Mouse (Mus musculus) testis, postnatal 14 days (tissue): ENCODE measurements at regions not wholly inside any gene's neighbourhood (a gene's known extent, or its start where the extent isn't known, plus 50 kb on each side); places are given as distances from the start of the nearest gene placed in this dataset.
"Not testable (repeated sequence)": the region's sequence is repeated elsewhere in the genome, so short reads cannot be mapped to it uniquely, and the experiment has no call there.

Source experiments
- DNase-seq: peaks from one replicate; pipeline ENCODE4 v3.0.0; 2021; ENCODE audit warnings: low spot score

DNA sequence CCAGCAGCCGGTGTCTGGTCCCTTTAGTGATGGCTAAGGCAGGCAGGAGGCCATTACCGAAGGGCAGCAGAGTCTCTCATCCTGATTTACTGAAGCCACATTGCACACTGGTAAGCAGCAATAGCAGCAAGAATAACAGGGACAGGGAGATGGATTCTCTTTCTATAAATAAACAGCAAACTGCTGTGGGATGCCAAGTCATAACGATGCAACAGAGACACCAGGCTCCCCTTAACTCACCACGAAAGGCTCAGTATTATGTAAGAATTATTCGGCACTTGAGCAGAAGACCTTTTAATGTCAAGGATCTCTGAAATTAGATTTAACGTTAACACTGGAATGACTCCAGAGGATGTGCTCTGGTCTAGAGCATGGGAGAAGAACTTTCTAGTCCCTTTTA, 202.1 kb downstream of the Ddx10 start:
- no peak for DNase-seq

DNA sequence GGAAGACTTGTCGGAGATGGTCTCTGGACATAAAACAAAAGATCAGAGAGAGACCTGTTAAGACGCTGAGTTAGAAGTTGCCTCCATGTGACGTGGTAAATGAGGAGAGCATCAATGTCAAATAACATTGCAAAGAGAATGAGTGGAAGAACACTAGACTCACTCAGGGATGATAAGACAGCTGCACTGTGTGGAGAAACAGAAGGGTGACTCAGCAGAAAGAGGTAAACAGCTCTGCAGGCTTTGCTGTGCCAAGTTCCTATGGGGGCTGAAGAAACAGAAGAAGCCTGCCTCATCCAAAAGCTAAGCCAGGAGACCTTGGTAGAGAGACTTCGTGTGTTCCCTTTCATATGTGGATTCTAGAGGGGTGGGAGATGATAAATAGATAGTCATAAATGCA, 214.1 kb downstream of the Ddx10 start:
- no peak for DNase-seq

DNA sequence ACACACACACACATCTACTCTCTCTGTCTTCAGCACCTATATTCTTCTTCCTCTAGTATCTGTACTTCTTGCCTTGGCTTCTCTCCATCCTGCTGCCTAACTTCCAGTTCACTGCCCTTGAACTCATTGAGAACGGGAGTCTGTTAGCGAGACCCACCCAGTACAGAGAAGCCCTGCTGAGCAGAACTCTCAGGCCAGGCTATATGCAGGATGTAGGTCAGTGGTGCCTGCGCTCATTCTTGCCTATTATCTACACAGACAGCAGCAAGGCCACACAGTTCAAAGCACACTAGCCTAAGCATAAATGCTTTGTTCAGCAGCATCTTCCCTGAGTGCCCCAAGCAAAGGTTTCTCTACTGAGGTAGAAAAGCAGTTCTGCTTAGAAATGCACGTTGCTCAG, 225.8 kb downstream of the Ddx10 start:
- DNase-seq, result no peak

DNA sequence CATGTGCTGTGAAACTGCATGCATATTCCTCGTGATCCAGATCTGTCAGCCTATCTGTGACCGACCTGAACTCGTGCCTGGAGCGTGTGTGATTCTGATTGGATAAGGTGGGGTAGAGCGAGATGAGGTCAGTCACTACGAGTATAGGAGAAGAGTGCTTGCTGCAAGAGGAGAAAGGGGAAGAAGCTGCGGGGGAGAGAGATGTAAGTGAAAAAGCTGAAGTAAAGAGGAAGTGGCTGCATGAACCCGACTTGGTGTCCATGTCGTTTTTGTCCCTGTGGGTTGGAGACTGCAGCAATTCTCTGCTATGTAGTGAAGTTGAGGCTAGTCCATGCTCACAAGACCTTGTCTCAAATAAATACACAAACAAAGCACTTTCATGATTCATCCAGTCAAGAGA, 237.1 kb downstream of the Ddx10 start:
- no peak for DNase-seq

DNA sequence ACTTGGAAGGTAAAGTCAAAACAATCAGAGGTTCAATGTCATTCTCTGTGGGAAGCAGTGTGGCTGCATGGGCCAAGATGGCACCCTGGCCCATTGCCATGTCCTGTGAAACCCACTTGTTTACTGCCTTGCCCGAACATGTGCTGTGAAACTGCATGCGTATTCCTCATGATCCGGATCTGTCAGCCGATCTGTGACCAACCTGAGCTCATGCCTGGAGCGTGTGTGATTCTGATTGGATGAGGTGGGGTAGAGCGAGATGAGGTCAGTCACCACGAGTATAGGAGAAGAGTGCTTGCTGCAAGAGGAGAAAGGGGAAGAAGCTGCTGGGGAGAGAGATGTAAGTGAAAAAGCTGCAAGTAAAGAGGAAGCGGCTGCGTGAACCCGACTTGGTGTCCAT, 240.5 kb downstream of the Ddx10 start:
- no peak for DNase-seq

DNA sequence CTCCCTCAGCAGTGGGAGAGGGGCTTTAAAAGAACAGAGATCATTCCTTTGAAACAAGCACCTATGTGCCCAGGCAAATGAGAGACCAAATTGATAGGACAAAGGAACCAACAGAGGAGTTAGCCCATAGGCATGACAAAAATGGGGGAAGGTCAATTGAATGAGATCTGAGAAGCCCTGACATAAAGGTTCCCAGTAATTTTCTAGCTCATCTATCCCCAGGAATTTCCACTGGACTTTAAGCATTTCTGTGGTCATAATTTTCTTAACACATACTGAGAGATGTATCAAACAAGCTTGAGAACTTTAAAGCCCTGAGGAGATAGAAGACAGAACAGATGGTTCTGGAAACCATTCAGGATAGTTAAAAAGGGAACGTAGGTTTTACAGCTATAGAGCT, 241.8 kb downstream of the Ddx10 start:
- DNase-seq, result no peak

DNA sequence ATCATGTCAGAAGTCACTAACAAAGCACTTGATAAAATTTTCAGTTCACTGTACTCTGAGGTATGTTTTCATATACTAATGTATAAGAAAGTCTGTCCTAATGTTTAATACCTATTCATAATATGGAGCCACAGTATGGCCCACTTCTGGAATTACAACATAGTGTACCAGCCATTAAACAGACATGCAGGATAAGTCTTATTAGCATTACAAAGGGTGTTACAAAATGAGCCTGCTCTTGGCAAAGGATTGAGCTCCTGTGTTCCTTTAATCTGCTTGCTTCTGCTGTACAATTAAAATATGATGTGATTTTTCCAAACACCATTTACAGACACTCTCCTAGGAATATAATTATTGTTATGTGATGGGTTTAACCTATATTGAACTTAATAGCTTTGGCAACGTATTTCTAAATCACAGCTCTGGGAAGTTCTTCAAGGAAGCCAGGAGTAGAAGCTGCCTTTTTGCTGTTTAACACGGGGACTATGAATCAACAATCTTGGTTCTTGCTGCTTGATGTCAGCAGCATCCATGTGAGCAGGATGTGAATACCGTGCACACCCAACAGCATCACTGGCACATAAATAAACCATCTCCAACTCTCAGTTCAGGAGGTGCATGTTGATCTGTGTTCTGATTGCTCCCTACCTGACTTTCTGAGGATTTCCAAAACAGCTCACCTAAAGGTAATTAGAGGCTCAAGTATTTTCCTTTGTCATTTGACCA, 243.4 kb downstream of the Ddx10 start:
- no peak for DNase-seq

DNA sequence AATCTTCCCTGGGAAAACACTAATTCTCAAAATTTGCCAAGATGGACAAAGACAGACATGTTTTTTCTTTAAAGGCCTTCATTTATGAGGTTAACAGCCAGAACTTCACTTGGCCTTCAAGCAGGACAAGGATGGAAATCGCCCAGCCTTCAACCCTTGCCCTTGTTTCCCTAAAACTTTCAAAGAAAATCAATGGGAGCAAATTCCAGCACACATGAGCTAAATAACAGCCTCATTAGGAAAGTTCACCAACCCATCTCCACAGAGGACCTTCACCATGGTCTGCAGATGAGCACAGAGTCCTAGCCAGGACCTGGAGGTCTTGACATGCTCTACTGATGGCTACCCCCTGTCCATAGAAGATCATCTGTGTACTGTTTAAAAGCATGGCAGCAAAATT, 271.8 kb downstream of the Ddx10 start:
- no peak for DNase-seq

DNA sequence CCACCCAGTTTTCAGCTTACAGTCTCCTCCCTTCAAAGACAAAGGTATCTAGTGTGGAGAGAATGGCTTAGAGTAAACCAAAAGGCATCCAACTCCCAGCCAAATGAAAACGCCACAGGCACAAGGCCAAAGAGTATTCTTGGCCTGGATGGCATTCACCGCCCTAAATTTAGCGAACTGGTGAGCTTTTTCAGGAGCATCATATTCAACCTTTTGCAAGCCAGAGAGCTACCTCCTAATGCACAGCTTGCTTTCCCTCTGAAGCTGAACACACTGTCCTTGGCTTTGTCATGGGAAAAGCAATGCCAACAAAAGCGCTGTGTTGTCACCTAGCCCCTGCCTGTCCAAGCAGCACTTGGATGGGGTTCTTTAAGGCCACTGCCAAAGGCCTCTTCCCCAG, 282.2 kb downstream of the Ddx10 start:
- no peak for DNase-seq

DNA sequence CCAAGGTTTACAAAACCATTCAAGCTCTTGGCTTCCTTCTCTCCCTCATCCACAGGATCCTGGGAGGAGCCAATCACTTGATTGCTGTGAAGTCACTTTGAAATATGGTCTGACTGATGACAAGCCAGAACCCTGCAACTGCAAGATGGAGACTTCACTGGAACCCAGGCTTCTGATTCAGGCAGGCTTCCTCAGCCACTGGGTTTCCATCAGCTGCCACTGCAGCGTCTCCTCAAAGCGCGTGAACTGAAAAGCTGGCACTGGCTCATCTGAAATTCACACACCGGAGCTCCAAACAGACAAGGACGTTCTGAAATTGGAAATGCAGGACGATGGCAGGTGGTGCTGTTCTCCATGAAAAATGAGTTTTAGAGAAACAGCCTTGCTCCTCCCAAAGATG, 280.1 kb upstream of the AI593442 start:
- no peak for DNase-seq

DNA sequence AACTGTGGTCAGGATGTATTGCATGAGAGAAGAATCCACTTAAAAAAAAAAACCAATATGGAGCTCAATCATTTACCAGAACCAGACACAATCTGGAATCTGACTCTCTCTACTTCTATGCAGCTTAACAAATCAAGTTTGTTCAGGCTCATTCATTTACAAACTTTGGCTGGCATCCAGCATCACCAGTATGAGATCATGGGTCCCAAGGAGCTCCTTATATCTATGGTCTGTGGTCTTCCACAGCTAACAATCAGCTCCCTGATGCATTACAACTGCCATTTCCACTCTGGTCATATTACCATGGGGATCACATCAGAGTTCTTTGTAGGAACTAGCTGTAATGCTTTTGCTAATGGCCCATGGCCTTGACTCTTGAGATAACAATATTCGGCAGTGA, 277.7 kb upstream of the AI593442 start:
- no peak for DNase-seq

DNA sequence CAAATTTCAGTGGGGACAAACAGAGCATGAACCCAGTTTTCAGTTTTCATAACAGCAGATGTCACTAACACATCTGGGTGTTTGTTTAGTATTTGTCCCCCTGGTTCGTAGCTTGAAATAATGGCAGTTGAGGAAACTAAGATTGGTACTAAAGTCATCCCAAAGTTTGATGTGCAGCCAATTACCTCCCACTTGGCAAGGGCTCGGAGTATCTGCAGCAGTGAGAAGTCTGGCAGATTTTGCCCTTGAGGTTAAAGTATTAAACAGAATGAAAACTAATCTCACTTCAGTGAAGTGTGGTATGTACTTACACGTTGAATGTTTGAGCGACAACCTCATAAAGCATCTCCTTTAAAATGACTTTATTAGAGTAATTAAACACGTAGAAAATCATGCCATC, 264.5 kb upstream of the AI593442 start:
- no peak for DNase-seq

DNA sequence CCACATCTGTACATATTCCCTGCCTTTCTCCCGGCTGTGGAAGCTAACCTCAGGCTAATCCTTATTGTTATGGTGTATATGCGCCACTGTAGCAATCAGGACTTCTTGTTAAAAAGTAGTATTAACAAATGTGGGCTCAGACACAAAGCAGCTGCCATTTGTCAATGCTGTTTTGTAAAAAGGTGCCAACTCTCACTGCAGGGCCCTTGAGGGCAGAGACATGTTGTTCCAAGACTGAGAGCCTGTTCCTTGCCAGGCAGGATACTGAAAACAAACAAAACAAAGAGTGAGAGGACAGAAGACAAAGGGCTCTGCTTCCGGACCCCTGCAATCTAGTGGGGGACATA, 262.0 kb upstream of the AI593442 start:
- no peak for DNase-seq

DNA sequence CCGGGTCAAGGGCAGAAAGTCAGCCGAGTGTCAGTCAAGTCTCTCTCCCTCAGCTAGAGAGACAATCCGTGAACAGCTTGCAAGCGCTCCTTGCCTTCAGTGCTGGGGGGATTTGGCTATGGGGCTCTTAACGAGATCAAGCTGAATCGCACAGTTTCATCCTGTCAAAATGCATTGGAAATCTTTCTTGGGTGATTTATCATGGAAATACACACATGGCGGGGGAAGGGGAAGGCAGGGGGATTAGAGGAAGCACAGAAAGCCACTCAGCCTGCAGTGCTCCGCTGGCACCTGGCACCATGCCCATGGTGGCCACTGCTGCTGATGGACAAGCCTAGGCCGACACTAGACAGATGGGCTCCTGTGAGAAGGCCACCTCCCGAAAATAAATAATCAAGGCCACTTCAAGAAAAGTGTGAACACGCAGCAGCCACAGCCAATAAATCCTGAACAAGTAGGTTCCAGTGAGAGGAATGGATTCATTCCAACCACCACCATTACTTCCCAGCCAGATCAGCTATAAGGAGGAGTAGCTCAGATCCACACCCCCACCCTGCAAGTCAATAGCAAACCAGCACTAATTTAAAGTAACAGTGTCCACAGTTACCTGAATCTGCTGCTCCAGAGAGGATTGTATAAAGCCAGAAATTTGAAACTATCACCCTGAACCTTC, 261.5 kb upstream of the AI593442 start:
- no peak for DNase-seq

DNA sequence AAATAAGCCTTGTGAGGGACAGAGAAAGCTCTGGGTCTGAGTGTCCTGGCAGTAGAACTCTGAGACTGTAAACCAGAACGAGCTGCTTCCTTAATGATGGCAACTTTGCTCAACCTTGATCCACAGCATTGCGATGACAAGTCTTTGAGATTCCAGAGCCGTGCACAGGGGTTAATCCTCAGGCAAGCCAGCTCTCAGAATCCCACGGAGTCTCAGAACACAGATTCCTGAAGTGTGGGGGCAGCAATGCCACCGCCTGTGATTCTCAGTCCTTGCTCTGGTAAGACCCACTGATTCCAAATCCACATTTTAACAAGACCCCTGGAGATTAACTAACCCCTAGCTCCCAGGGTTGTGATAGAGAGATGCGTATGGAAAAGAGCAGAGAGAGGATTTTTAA, 255.5 kb upstream of the AI593442 start:
- no peak for DNase-seq

DNA sequence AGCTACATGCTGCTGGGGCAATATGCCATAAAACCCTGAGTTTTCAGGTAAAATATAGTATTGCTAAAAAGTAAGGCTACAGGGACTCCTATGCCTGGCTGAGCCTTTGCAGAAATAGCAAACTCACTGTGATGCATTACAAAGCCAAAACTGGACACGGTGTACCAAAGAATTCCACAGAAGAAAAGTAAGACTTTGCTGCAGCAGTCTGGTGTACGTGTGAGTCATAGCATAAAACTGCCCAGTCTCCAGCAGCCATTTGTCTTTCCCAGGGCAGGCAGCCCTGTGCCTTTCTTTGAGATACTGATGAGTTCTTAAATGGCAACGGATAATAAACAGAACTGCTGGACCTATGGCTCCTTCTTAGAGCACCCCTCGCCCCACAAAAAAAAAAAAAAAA, 237.9 kb upstream of the AI593442 start:
- no peak for DNase-seq

DNA sequence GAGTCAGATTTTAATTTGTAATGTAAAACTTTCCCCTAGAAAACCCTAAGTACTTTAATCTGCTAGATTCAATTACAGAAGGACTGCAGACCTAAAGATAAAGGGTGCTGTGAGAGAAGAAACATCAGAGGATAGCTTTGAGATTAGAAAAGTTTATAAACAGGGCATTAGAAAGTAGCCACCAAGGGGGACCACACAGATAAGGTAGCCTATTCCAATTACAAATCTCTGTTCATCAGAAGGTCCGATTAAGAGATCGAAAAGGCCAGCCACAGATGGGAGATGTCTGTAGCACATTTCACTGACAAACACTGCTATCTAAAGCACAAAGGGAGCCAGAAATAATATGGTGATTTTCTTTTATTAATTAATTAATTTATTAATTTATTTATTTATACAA, 209.1 kb upstream of the AI593442 start:
- DNase-seq, result not testable (repeated sequence)

DNA sequence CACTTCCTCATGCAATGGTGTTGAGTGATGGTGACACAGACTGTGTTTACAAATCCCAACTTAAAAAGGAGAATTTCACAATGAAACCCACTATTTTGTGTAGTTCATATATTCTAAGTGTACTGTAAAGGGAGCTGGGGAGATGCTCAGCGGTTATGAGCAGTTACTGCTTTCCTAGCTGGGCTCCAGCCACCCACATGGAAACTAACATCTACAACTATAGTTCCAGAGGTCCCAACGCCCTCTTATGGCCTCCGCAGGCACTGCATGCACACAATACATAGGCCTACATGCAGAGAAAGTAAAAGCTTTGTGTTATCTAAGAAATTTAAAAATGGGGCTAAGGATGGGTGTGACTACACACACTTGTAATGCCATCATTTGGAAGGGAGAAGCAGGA, 208.4 kb upstream of the AI593442 start:
- DNase-seq, result not testable (repeated sequence)

DNA sequence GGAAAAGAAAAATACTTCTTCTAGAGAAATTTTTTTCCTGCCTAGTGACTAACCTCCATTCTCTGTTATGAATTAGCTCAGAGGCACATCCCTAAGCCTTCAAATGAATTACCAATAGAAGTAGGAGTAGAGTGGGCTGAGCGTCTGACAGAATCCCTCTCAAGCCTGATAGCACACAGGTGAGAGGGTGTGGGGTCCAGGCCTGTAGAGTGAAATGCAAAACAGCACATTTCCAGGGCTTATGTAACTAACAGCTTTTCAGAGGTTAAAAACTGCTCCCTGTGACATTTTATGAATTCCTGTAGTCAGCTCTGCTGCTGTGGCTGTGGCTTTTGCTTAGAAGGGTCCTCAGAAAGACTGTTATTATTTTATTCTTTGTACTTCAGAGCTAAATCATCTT, 187.7 kb upstream of the AI593442 start:
- DNase-seq, result no peak

DNA sequence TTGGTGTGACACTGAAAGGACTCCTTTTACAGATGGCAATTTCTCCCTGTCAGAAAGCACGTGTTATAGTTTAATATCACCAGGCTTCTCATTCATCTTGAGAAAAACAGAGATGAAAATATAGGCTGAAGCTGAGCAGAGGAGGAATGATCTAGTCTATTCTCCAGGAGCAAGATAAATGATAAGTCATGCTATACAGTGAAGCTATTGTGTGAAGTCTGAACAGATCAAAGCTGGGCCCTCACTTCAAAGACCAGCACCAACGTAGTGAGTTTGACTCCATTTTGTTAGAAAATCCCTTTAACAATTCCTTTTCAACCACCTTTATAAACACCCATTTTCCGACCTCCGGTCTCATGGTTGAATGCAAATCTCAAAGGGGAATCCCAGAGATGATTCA, 180.7 kb upstream of the AI593442 start:
- no peak for DNase-seq

DNA sequence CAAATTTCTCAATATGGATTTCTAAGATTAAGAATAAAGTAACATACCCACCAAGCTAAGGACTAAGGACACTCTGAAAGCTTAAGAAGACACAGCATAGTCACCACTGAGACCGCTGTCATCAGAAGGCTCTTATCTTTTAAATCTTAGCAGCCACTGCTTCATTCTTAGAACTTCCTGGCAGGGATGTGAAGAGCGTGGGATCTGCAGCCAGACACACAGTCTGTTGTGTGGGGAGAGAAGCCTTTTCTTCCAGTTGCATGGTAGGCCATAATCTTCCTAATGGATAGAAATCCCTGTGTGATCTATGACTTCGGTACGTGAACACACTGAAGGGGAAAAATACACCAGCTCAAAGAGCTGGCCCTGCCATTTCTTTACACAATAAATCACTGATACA, 178.8 kb upstream of the AI593442 start:
- DNase-seq, result no peak

DNA sequence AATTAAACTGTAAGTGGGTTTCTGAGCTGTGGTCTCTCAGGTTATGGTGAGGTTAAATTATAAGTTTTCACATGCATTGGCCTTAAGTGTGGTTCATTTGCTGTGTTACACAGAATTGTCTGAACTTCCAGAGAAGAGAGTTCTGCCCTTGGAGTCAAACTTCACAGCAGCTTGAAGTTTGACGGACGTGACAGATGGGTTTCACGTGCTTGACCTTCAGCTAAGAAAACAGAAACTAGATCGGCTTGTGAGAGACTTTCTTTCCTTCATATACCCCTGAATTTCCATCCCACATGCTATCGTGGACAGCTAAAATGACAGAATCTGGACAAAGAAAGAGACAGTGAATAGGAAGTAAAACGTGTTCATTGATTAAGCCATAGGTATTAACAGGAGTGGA, 173.8 kb upstream of the AI593442 start:
- no peak for DNase-seq

DNA sequence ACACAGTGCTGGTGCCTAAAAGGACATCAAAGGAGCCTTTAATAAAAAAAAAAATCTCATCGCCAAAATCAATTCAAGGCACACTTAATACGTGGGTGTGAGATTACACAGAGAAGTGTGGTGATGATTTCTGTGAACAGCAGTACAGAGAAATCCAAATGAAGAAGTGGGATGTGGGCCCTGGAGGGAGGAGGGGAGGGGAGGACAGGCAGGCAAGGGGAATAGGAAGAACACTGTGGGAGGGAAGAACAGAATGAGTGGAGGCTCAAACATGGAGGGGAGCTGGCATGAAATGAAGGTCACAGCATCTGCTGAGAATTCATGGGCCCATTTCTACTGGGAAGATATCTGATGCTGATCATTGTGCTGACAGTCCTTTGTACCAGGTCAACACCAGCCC, 171.0 kb upstream of the AI593442 start:
- no peak for DNase-seq

DNA sequence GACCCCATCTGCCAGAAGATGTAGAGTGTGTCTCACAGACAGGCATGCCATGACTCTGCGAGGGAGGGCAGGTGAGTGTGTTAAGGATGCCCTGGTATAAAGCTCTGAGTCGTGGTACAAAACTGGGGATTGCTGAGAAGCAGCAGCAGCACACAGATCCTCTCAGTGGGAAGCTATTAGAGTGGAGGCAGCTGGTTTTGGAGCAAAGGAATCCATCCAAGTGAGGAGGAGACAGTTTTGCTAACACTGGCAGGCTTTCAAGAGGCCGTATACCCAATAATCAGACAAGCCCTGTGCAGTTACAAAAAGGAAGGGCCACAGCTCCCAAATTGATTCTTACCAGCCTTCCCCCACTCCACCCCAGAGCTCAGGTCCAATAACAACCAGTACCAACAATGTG, 170.4 kb upstream of the AI593442 start:
- no peak for DNase-seq
